Mouse (Mus musculus) urinary bladder, postnatal 36 days (tissue): ENCODE measurements around the gene Slc25a28.

Experiments used
- DNase-seq, 2 experiments: peaks; one replicate each; pipeline ENCODE4 v3.0.0; 2022; ENCODE audit warnings: low spot score in 2 of 2, mixed read lengths in 1 of 2

Gene Slc25a28

DNA sequence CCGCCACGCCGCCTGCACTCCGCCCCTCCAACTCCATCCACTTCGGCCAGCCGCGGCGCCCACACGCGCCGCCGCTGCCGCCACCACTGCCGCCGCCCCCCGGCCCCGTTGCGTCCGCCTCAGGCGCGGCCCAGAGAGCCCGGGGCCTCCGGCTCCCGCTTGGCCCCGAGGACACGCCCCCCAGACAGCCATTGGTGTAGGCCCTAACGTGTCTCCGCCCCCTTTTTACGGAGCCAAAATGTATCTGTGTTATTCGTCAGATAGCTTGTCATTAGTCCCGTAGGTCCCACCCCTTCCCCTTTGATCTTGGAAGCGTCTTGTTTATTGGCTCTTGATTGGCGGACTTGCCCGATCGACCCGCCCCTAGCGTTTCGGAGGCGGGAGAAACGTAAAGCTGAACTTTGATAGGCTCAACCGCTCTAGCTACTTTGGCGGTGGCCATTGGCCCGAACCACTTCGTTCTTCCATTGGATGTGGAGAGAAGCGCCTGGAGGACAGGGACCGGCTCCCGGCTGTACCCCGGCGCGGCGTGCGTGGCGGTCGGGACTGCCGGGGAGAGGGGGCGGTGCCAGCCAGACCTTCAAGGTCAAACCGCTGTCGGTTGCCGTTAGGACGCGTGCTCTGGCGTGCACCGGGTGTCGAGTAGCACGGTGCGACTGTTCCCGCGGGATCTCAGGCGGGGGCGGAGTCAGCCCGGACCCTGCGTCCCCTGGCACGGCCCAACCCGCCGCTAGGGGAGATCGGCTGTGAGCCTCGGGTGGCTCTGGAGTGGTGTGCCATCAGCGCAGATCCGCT, at the start of gene Slc25a28:
TSS of gene Slc25a28 (minus strand) at position 152 of the 795 bp plus-strand sequence.
- peak; percentile 97 to 98 for DNase-seq

DNA sequence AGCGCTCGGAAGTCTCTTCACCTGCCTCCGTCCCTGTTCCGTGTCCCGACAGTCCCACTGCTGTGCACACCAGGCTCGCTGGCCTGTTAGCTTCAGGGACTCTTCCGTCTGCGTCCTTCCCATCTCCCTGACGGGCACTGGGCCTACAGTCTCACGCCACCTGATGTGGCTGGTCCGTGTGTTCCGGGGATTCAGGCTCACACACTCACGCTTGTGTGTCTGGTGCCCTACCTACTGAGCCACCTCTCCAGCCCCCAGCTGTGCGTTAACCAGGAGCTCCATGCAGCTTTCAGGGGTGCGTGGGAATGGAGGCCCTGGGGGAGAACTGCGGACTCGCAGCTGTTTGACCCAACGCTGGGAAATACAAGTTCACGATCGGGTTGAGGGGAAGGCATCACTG, 49.5 kb upstream of the Slc25a28 start:
- no peak for DNase-seq

DNA sequence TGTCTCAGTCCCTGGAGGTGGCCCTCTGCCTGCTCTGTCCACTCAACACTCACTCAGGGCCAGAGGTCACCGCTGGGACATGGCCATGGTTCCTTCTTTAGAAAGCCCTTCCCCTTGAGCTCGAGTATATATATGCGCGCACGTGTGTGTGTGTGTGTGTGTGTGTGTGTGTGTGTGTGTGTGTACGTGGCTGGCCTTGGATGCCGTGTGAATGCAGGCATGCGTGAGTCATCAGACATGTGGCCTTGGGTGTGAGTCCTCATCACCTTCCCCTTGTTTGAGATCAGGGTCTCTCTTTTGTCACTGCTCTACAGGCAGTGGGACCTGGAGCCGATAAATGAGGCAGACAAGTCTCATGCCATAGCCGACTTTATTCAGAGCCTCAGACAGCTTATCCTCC, 48.8 kb upstream of the Slc25a28 start:
- DNase-seq = no peak

DNA sequence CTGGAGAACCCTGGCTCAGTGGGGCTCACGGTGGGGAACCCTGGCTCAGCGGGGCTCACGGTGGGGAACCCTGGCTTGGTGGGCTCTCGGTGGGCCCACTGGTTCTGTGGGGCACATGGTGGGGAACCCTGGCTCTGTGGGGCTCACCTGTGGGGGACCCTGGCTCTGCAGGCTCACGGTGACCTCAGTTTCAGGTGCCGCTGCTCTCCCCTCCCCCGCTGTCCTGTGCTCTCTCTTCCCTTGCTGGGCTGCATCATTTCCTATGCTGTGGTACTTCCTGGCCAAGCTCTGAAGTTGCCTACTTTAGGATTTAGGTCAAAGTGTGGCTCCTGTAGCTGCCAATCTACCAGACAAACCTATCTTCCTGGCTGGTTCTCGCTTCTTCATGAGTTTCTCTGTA, 48.2 kb upstream of the Slc25a28 start:
- DNase-seq = no peak

DNA sequence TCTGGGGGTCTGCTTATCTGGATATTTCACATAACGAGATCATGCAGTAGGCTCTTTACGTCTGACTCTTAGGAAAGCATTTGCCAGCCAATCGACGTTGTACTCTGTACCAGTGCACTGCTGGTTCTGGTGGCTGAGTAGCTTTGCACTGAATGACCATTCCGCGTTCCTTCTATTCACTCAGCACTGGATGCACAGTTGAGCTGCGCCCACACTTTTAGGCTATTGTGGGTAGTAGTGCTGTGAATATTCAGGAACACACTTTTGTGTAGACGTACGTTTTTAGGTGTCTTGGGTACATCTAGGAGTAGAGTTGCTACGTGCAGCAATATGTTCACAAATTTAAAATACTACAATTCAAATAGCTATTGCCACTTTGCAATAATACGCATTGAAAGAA, 45.4 kb upstream of the Slc25a28 start:
- no peak for DNase-seq

DNA sequence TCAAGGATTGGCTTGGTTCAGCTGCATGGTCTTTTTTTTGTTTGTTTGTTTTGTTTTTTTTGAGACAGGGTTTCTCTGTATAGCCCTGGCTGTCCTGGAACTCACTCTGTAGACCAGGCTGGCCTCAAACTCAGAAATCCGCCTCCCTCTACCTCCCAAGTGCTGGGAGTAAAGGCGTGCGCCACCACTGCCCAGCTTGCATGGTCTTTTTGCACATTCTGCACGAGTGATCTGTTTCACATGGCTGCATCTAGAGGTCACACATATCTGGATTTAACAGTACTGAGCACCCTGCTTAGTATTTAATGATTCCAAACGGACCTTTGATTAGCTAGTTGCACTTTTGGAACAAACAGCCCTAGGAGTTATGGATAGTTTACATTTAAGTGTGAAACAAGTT, 37.3 kb upstream of the Slc25a28 start:
- DNase-seq = no peak

DNA sequence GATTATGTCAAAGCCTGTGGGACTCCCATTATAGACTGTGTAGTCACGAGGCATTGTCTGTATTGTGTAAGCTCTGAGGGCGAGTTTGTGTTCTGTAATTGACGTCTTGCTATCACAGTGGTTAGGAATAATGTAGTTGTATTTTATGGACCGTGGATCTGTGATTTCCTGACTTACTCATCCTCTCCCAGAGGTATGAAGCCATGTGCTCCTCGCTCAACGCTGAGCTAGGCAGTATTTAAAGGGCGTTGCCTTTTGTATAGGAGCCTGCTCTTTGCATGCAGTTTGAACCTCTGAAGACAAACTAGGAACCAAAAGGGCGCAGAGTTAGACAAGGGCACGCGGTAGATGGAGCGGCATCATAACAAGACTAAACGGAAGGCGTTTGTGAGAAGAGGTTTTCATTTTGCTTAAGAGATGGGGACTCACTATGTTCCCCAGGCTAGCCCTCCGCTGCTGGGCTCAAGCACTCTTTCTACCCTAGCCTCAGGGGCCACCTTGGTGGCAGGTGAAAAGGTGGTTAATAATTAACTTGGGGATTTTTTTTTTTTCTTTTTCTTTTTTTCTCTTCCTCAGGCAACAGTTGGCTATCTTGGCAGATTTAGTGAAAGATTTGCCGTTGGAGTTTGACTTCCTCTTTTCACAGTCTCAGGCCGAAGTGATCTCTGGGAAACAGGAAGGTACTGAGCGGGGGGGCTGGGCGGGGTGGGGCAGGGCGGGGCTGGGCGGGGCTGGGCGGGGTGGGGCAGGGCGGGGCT, 36.7 kb upstream of the Slc25a28 start:
- no peak for DNase-seq

DNA sequence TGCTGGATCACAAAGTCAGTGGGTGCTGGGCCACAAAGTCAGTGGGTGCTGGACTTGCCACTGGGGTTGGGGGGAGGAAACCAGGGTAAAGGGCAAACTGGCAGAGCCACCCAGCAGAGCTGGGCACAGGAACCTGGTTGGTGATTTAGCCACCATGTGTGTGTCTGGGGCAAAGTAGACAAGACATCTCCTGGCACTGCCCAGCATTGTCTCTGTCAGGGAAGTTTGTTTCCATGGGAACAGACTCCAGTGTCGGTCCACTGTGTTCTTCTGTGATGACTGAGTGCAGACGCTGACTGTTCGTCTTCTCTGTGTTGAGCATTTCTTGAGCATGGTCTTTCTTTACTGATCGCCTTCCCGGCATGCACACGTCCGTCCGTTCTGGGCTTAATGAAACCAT, 34.6 kb upstream of the Slc25a28 start:
- DNase-seq = no peak

DNA sequence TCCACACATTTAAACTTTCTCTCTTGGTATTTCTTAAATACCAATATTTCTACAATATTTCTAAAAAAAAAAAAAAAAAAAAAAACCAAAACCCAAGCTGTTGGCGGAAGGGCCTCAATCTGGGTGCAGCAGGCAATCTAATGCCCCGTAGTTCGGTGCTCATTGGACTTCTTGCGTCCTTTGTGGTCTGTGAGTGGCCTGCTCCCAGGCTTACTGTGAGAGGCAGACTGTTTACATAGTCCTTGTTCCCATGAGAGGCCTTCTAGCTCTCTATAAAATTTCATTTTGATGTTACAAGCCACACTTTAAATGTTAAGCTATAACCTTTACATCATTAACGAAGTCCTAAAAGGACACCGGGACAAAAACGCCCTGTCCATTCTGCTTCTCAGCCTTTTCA, 33.5 kb upstream of the Slc25a28 start:
- DNase-seq = no peak

DNA sequence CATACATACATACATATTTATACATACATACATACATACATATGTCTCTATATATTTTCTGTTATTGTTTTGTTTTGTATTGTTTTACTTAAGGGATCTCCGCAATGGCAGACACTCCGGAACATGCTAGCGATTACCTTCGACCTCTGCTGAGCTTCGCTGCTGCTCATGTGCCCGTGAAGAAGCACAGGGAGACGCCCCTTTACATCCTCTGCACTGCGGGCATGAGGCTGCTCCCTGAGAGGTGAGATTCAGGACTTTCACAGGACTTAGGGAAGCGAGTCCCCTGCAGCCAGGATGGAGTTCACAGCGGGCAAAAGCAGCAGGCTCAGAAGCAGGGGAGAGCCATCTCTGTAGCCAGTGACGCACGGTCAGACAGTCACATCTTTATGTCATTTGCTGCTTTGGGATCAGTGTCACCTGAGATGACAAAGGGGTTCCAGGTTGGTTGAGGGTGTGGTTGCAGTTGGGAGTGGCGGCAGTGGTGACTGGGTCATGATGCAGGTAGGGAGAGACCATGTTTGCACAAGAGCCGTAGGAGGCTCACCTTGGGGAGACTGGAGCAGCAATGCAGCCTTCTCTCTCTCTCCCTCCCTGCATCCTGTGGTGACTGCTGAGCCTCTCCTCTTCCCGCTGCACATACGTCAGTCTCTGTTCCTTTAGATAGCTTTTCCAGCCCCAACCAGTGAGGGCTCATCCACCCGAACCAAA, 30.3 kb upstream of the Slc25a28 start:
- no peak for DNase-seq

DNA sequence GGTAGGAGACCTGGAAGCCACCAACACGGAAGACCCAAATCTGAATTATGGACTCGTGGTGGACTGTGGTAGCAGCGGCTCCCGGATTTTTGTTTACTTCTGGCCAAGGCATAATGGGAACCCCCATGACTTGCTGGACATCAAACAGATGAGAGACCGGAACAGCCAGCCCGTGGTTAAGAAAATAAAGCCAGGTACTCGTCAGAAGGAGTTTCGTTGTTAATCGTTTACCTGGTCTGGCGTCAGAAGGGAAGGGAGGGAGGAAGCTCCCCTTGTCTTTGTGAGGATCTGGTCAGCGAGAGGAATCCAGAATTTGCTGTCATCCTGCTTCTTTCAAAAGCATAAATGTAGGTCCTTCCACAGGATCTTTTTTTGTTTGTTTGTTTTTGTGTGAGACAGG, 29.5 kb upstream of the Slc25a28 start:
- DNase-seq = no peak

DNA sequence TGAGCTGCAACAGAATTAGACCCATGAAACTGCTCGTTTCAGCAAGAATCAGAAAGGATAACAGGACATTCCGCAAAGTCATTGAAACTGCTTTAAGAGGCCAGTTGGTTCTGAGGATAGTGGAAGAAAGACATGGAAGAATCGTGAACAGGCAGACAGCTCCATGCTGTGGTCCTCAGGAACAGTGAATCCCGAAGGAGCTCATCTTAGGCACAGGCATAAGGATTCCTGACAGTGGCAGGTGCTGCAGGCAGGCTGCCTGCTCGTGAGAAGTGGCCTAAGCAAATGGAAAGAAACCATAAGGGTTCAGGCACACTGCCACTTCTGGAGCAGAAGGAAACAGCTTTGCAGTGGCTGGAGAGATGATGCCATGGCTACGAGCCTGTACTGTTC, 25.1 kb upstream of the Slc25a28 start:
- DNase-seq = no peak

DNA sequence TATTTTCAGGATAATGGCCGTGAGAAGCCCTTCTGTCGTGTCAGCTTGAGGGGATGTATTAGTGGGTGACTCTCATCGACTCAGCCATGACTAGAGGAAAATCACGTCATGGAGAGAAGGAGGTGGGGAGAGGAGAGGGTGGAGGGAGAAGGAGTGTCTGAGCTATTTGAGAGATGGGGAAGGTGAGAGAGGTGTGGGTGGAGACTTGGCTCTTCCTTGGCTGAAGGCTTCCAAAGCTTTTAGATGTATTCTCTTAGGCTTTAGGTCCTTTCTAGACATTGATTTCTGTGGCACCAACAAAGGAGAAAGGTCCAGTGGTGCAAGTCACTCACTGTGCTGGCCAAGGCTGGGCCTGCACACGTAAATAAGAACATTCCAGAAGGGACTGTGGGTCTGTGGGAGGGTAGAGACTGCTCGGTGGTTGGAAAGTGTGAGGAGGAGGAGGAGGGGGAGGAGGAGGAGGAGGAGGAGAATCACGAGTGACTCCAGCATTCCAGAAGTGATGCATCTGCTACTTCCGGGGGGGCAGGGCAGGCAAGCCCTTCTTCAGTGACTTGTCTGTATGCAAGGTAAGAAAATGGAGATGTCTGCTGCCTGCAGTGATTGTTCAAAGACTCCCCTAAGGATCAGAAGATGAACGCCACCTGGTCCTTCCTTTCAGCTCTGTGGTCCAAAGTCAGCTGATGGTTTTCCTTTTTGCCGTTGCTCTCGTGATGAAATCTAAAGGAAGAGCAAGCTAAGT, 24.5 kb upstream of the Slc25a28 start:
- DNase-seq = no peak

DNA sequence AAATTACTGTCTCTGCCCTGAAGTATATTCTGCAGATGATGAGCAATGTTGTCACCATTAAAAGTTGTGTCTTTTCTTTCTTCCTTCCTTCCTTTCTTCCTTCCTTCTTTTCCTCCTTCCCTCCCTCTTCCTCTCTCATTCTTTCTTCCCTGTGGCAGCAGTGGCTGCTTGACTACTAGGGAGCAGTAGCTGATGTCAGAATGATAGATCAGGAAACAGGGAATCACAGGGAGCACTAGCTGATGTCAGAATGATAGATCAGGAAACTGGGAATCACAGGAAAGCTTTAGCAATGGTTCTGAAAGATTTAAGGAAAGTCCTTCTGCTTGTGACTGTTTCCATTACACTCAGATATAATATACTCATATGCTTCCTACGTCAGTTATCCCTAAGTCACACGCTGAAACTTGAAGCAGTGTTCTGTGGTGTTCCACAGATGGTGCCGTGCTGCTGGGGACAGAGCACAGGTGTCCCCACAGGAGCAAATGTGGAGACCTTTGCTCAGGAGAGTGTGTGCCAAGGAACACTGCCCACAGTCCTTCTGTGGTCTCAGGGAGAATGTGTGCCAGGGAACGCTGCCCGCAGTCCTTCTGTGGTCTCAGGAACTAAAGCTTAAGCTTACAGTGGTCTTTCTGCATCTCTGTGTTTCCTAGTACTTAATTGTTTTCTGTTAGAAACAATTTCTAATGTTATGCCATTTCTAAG, 23.1 kb upstream of the Slc25a28 start:
- DNase-seq = no peak

DNA sequence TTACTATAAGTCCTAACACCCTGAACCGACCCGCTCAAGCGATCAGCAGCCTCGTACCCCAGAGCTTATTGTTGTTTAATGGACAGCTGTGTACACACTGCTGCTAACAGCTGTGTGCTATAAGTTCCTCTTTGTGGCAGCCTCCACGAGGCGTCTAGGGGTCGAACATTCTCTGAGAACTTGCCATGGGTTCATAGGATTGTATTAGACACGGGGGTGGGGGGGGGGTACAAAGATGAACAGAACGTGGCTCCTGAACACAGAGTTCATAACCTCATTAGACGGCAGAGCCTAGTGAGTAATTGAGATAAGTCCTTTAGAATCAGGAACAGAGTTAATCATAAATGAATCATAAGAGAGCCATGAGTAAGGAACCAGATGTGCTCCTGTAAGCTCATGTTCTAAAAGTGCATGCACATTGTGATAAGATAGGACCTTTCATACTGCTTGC, 20.9 kb upstream of the Slc25a28 start:
- DNase-seq = no peak

DNA sequence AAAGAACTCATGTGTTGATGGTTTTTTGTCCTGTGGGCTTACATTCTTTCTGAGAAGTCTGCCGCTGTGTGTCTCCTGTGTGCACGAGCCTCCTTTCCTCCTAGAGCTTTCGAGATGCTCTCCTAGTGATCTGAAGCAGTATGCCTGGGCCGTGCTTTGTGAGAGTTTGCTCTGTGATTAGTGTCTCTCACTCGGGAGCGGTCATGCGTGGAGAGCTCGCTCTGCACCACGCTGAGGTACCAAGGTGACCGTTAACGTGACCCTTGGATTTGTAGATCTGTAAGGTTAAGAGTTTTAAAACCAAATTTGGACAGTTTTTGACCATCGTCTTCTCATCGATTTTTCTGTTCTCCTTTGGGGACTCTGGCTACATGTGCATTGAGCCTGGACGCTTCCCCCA, 18.1 kb upstream of the Slc25a28 start:
- DNase-seq = no peak

DNA sequence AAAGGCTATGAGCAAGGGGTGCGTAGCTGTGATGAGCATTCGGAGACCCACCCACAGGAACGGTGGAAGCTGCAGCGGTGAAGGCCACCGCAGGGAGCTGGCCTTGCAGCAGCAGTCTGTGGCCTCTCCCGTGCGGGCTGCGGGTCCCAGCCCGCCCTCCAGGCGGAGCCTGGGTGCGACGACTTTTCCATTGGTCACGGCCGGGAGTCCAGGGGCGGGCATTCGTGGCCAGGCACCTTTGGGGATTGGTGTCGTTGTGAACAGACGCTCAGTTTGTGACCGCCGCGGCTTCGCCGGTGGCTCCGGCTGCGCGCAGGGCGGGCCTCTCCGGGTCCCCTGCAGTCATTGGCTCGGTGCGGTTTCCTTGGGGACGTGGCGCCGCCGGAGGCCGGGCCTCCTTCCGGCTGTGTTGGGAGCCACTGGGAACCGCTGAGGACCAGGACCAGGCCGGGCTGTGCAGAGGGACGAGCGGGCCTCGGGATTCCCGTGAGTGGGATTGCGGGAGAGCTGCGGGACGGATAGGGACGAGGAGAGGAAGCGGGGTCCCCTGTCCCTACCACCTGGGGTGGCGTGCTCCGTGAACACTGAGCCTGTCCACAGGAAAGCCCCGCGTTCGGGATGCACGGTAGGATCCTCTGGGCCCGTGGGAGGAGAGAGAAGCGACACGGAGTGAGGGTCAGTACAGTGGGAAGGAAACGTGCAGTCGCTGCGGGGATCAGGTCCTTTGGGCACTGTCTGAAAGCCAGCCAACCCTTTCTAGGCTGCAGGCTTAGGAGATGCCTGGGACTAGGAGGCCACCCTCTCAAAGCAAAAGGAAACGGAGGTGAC, 15.0 kb upstream of the Slc25a28 start, which contains the start of gene Entpd7:
TSS of gene Entpd7 (plus strand) at position 254 of the 828 bp plus-strand sequence.
- DNase-seq = peak; percentile 94 to 97

DNA sequence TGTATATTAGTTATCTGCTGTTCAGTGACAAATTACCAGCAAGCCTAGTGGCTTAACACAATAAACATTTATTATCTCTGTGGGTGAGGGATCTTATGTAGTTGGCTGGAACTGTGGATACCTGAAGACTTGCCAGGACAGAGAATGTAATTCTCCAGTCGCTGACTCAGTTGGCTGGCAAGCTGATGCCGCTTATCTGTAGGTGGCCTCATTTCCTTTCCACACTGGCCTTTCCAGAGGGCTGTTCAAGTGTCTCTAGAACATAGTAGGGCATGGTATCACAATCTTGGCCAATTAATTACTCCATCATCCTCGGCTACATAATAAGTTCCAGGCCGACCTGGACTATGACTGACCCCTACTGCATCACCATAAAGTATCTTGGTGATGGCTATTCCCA, 6.9 kb upstream of the Slc25a28 start:
- DNase-seq = no peak

DNA sequence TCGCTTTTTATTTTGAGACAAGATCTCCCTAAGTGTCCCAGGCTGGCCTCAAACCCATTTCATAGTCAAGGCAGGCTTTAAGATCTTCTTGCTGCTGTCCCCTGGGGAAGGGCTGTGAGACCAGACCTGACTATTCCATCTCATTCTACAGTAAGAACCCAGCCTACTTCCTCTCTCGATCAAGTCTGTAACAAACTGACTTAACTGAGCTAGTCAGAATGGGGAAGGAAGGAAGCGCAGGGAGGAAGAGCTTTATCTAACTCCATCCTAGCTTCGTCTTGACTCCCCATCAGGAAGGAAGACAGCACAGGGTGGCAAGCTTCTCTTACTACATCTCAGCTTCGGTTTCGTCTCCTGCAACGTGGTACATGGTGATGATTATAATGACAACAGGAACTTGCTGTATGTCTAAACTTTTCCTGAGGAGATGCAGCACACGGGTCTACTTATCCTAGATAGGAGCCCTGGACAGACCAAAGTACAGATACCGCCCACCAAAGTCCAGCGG, 4.8 kb upstream of the Slc25a28 start:
- DNase-seq = no peak

DNA sequence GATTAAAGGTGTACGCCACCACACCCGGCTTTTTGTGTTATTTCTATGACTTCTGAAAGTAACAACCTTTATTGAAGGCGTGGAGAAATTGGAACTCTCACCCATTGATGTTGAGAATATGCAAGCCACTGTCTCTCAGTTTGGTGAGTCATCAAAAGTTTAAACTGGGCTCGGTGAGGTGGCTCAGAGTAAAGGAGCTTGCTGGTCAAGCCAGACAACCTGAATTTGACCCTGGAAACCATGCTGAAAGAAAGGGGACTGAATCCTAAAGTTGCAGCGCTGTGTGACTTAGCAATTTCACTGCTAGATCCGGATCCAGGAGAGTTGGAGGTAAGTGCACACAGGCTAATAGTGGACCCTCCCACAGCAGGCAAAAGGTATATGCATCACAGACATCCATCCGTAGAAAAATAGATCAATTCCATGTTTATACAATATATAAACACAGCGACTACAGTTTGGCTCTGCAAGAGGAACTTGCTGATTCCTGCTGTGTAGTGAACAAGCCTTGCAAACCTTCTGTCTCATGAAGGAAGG, 3.9 kb upstream of the Slc25a28 start:
- DNase-seq = no peak
